Mouse (Mus musculus): Measurements from ENCODE around the gene Gm6710.
"Not testable (repeated sequence)": the region's sequence is repeated elsewhere in the genome, so short reads cannot be mapped to it uniquely, and the experiment has no call there.

Gm6710 gene

GRCm38 (mm10) chr2:175869024-175869423 is at the start of gene Gm6710:
Gene Gm6710, plus strand, starts transcription at chr2:175869219.
- CTCF ChIA-PET: not testable (repeated sequence)

Measured in spleen, embryonic (tissue).